Mouse (Mus musculus) retina, postnatal 7 days (tissue): ENCODE results near the gene Nphp4.
"Not testable (repeated sequence)": the region's sequence is repeated elsewhere in the genome, so short reads cannot be mapped to it uniquely, and the experiment has no call there.

Experiments
- DNase-seq: peaks from one replicate; pipeline ENCODE4 v3.0.0-alpha.2; 2012; ENCODE audit warnings: low read depth, low spot score

The Nphp4 gene

GRCm38 (mm10) chr4:152478224-152478567, 1.7 kb downstream of the Nphp4 start:
- DNase-seq: no peak

GRCm38 (mm10) chr4:152480426-152480825, 3.9 kb downstream of the Nphp4 start:
- no peak for DNase-seq

DNA sequence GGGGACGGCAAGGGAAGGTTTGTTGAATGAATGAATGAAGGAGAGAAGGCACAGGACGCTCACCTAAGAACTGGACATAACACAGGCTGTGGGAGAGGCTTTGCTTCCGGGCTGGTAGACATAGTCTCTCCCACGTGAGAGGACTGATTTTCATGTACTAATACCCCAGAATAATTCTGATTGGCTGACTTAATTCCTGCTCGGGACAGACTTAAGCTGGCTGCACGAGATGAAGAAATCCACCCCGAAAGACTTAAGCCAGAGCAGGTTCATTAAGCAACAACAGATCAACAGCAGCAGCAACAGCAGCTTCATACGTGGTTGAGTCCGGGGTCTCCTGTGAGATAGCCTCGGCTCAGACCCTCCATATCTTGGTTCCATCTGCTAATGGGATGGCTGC, 11.5 kb downstream of the Nphp4 start:
- peak; percentile 54 for DNase-seq

- DNase-seq: no peak
Measured at GRCm38 (mm10) chr4:152490311-152490710, 13.8 kb downstream of the Nphp4 start.

DNA sequence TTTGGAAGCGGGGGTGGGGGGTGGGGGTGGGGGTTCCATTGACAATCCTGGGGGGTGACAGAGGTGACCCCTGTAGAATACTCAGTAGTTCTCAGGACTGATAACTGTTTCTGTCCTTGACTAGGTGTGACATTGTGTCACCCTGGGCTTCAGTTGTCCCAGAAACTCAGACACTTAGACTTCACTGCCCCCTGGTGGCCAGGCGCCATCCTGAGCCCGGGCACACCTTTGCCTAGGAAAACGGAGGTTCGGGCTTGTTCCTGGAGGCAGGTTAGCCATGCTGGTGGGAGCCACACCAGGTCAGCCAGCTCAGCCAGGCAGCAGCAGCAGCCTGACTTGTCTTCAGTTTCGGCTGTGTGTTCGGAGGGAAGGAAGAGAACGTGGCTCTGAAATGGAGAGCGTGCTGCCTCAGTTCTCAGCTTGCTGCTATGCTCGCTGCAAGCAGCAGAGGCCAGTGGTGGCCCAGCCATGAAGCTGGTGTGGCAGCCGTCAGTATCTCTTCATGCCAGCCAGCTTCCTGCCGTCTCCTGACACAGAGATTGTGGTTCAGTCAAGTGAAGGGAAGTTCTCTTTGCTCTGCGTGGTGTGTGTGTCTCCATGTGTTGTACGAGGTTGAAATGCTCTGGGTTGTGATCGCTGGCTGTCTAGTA, 14.9 kb downstream of the Nphp4 start:
- DNase-seq: peak; percentile 70

GRCm38 (mm10) chr4:152494360-152494879, 17.9 kb downstream of the Nphp4 start:
- DNase-seq: no peak

GRCm38 (mm10) chr4:152512221-152512925, 35.9 kb downstream of the Nphp4 start:
- DNase-seq: no peak

DNA sequence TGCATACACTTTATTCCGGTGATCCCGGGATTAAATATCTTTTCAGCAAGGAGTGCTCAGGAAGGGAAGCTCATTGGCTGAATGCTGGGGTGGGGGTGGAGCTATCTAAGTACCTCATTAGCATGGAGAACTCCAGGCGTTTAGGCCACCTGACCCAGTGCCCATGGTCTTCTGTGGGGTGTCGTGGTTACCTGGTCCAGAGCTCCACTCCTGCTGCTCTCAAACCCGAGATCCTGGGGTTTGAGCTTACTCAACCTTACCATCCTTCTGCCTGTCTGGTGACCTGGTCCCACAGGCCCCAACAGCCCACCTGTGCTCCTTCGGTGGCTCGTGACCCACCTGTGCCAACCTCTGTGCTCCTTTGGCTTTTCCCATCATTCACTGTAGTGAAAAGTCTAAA, 38.4 kb downstream of the Nphp4 start:
- DNase-seq: no peak

DNA sequence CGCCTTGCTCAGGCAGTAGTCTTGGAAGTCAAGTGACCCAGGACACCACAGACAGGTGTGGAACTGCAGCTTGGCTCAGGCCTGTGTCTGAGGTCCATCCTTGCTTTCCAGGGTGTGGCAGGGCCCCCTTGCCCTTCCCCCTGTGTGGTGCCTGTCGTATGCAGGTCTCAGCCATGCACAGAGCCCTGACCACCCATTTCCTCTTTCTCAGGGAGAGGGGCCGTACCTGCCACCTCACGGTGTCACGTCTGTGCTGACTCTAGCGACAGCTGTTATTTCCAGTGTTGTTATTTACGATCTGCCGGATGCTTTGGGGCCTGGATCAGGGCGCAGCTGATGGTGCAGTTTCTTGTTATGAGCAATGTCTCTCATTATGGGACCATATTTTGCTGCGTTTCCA, 42.6 kb downstream of the Nphp4 start:
- DNase-seq: no peak

DNA sequence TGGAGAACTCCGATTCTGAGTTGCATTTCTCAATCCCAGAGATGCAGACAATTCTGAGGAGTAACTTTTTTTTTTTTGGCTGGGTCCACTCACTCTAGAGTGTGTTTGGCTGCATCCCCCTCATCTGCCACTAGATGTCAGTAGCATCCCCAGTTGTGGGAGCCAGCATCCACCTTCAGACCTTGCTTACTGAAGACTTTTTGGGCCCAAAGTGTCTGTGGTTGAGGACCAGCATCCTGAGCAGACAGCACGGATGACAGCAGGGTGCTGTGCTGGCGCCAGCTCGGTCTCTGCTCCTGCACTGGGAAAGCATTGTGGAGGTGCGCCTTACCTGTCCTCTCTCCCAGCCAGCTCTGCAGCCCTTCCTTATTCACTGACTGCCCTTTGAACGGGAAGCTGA, 43.6 kb downstream of the Nphp4 start:
- DNase-seq: peak; percentile 53

DNA sequence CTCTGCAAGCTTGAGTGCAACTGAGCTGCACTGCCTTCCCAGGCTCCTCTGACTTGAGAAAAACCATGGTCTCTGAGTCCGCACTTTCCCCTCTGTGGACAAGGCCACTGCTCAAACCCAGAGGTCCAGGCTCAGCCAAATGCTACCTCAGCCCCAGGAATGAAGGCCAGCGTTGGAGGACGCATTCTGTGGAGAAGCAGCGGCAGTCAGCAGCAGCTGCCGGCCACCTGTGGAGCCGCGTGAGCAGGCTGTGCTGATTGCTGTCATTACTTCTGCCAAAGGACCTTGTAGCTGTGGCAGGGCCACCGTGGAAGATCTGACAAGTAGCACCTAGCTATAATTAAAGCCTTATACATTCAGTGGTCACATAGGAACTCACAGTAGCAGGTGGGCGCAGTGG, 56.4 kb downstream of the Nphp4 start:
- no peak for DNase-seq

DNA sequence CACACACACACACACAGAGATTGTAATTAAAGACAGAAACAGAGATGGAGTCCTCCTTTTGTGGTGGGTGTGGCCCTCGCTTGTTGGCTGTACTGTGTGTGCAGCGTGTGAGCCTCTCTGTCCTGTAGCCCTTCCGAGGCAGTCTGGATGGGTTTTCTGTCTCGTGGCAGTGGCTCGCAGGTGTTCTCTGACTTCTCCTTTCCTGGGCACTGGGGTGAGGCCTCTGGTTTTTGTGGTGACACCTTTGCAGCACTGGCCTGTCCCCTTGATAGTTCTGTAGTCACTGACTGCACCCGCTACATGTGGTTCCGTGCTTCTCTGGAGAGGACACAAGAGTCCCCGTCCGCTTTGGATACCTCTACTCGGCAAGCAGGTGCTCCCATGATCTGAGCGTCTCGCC, 63.2 kb downstream of the Nphp4 start:
- no peak for DNase-seq

DNA sequence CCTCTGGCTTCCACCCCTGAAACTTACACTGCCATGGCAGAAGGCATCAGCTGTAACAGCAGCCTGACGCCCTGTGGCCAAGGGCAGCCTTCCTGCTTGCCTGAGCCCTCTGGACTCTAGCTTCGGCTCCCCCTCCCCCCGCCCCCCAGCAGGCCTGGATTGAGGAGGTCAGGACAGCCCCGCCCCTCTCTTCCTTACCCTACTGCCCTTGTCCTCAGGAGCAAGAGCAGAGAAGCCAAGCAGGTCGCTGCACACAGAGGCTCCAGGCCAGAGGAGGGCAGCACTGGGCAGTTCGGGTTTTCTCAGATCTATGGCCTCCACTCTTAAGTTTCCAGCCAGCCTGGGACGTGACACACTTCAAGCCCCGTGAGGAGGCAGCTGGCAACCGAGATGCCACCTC, 64.7 kb downstream of the Nphp4 start:
- DNase-seq: no peak

GRCm38 (mm10) chr4:152542447-152542846, 65.9 kb downstream of the Nphp4 start:
- DNase-seq: no peak

- no peak for DNase-seq
Measured at GRCm38 (mm10) chr4:152546481-152546880, 70.0 kb downstream of the Nphp4 start.

DNA sequence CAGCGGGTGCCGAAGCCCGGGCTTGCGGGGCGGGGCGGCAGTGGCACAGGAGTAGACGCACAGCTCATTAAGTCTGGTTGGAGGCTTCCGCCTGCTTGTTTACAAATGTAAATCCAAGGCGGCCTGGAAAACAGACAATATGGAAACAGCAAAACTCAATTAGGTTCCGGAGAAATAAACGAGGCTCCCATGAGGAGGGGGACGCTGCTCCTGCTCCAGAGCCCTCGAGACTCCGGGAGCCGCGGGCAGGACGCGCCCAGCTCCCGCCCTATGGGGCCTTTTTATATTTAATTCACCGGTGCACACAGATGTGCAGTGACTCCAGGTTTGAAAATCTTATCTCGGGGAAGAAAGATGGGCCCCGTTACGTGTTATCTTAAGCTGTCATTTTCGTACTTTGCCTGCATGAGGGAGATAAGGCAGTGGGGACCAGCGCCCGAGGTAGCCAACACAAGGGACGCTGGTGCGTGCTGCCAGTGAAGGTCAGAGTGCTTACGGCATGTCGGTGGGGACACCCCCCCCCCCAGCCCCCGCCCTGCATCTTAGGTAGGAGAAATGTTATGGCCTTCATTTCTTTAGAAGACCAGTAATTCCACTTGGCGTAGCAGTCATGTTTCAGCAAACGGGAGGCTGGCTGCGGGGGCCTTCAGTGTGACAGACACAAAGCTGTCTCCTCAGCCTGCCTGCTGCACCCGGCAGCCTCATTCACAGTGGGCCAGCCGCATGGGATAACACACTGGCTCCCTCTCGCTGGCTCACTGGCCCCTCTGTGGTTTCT, 71.6 kb downstream of the Nphp4 start:
- DNase-seq: no peak

DNA sequence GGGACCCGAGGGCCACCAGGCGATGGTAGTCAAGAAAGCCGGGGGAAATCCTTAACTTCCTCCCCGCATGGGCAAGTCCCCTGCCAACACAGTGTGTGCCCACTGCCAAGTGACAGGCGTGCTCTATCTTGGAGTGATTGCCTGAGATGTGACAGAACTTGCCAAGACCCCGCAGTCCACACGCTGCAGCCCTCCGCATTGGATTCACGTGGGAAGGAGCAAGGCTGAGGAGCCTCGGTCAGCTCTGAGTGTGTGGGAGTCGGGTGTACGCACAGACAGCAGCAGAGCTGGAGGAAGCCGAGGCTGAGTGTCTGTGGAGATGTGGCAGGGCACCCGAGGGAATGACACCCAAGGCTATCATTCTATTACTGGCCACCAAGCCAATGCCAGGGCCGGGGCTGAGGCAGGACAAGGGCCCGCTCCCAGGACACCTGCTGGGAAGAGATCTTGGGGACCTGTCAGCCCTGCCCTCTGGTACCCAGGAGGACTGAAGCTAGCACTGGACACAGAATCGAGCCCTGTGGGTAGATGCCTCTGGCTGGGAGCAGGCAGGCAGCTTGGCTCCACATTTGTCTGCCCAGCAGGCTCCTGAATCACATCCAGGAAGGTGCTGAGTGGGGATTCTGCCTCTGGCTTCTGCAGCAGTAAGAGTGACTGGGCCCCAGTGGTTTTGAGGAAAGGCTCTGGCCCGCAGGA, 73.1 kb downstream of the Nphp4 start:
- DNase-seq: no peak

- no peak for DNase-seq
Measured at GRCm38 (mm10) chr4:152550203-152550549, 73.7 kb downstream of the Nphp4 start.

GRCm38 (mm10) chr4:152553582-152554285, 77.2 kb downstream of the Nphp4 start:
- no peak for DNase-seq

- DNase-seq: no peak
Measured at GRCm38 (mm10) chr4:152554421-152554820, 77.9 kb downstream of the Nphp4 start.

DNA sequence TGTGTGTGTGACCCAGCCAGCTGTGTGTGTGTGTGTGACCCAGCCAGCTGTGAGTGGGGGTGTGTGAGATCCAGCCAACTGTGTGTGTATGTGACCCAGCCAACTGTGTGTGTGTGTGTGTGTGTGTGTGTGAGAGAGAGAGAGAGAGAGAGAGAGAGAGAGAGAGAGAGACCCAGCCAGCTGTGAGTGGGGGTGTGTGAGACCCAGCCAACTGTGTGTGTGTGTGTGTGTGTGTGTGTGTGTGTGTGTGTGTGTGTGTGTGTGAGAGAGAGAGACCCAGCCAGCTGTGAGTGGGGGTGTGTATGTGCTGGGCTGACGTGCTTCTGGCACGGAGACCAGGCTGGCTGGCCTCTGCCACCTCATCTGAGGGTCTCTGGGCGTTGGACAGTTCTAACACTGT, 79.3 kb downstream of the Nphp4 start:
- DNase-seq: not testable (repeated sequence)
